Mouse (Mus musculus) erythroblast, embryonic 14.5 days (primary cell): ENCODE data around the gene Ccl5. TPM values are rescaled to one million over a fixed set of nuclear protein-coding genes. Genes with fewer than 3 reads are reported as not detected.
"Not testable (repeated sequence)": the region's sequence is repeated elsewhere in the genome, so short reads cannot be mapped to it uniquely, and the experiment has no call there.

ENCODE experiments used
- H3K27me3 ChIP-seq: 2 replicates; pipeline ENCODE4 v1.6.1; 2012; ENCODE audit warnings: inconsistent platforms; ENCODE audit not compliant: control insufficient read depth
- H3K36me3 ChIP-seq: 2 replicates; pipeline ENCODE4 v1.6.1; 2012; ENCODE audit warnings: mild to moderate bottlenecking, inconsistent platforms; ENCODE audit not compliant: control insufficient read depth
- H3K4me1 ChIP-seq: 2 replicates; pipeline ENCODE4 v1.6.1; 2012; ENCODE audit warnings: inconsistent platforms; ENCODE audit not compliant: control insufficient read depth
- H3K4me3 ChIP-seq: replicated peaks from 2 replicates; pipeline ENCODE3; 2012; ENCODE audit warnings: moderate library complexity, mild to moderate bottlenecking, inconsistent platforms
- H3K9me3 ChIP-seq: 2 replicates; pipeline ENCODE4 v1.6.1; 2012; ENCODE audit warnings: low read length, inconsistent platforms, mixed read lengths; ENCODE audit not compliant: control insufficient read depth
- GATA1 ChIP-seq: IDR thresholded peaks from 2 replicates; pipeline ENCODE4 v1.6.1; 2012; ENCODE audit warnings: low read length, inconsistent platforms, mixed read lengths
- TAL1 ChIP-seq: IDR thresholded peaks from 3 replicates; pipeline ENCODE4 v1.6.1; 2012; ENCODE audit warnings: low read length, inconsistent platforms, mixed read lengths
- polyA plus RNA-seq: library from polyadenylated mRNA; stranded (reverse); fragments of >175 nt; gene quantifications from 2 replicates; pipeline ENCODE4 v1.2.3, GENCODE M21; 2012

Ccl5 gene
- polyA plus RNA-seq, 1 experiment = not detected

DNA sequence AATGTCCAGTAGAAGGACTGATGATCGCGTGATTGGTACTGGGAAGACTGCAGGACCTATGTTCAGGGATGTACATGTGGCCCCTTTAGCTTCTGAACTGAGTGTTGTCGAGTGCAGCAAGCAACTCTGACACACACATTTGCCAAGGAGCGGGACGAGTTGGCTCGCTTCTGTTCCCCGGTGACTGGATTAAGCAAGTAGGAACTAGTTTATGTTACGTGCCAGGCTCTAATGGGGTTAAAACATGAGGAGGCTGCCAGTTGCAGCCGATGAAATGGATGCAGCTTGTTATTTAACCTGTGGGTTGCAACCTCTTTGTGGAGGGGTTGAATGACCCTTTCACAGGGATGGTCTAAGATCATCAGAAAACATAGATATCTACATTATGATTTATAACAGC lies 37.7 kb upstream of the Ccl5 start:
- H3K9me3 ChIP-seq = no peaks in the 10 kb centered on the region
- H3K4me3 ChIP-seq = no peak overlapping the region
- H3K4me1 ChIP-seq = no peaks in the 10 kb centered on the region; the same call in 1 of the 2 replicates
- H3K27me3 ChIP-seq = no peaks in the 10 kb centered on the region
- no peaks in the 10 kb centered on the region for H3K36me3 ChIP-seq
- TF ChIP-seq TAL1 = no peak
- no peak for TF ChIP-seq GATA1

DNA sequence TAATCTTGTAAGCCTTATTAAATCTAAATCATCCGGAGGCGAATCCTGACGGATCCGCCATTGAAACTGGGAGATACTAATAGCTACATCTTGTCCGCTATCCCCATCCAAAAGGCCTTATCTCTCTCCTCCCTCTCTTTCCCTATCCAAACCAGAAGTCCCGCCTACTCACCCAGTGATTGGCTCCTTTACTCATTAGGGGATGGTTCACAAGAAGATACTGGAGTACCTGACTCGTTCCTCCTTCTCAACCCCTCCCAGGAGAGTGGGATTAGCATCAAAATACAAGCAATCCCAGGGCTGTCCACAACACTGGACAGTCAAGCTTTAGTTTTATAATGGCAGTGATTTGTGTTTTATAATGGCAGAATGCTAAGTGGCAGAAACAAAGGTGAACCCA lies 37.0 kb upstream of the Ccl5 start:
- no peak overlapping the region for H3K4me3 ChIP-seq
- no peaks in the 10 kb centered on the region for H3K27me3 ChIP-seq
- H3K36me3 ChIP-seq = no peaks in the 10 kb centered on the region
- no peaks in the 10 kb centered on the region for H3K9me3 ChIP-seq
- no peak for TF ChIP-seq GATA1
- no peaks in the 10 kb centered on the region; the same call in 1 of the 2 replicates for H3K4me1 ChIP-seq

DNA sequence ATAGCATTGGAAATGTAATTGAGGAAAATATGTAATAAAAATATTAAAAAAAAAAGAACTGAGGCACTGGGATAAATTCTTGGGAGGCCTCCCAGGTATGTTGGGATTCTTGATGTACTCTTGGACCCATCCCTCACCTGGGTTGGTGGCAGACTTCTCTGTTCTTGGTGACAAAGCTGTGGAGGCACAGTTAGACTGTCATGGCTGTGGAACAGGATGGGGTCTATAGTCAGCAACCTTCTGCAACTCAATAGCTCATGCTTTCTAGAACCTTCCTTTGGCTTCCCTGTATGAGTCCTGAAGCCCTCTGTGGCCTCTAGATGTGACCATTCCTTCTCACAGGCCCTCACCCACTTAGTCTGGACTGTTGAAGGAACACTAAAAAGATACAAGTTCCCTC lies 36.3 kb upstream of the Ccl5 start:
- no peak for TF ChIP-seq GATA1
- no peak for TF ChIP-seq TAL1
- Histone ChIP-seq H3K27me3 (no peaks in the 10 kb centered on the region), H3K4me1 (no peaks in the 10 kb centered on the region; the same call in 1 of the 2 replicates)

DNA sequence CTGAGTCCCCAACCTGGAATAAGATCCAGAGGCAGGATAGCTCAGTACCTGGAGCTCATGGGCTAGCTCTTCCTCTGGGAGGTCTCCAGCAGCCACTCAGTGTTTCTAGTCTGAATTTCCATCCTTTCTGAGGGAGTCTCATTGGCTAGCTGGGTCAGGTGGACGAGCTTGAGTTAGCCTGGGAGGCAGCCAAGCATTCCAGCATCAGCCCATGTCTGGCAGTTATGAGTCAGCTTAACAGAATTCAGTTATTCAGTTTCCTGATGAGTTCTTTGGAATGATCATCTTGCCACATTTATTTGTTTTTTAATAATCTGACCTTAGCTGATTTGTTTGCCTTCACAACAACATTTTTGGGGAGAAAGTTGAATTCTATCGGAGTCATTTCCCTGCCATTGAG lies 33.4 kb upstream of the Ccl5 start:
- Histone ChIP-seq H3K36me3 (no peaks in the 10 kb centered on the region), H3K4me3 (no peak overlapping the region), H3K27me3 (no peaks in the 10 kb centered on the region), H3K9me3 (no peaks in the 10 kb centered on the region), H3K4me1 (no peaks in the 10 kb centered on the region)
- no peak for TF ChIP-seq TAL1
- no peak for TF ChIP-seq GATA1

More for the DNA sequence above, 36.3 kb upstream of the Ccl5 start:
- no peak overlapping the region for H3K4me3 ChIP-seq
- H3K9me3 ChIP-seq = no peaks in the 10 kb centered on the region
- no peaks in the 10 kb centered on the region for H3K36me3 ChIP-seq

DNA sequence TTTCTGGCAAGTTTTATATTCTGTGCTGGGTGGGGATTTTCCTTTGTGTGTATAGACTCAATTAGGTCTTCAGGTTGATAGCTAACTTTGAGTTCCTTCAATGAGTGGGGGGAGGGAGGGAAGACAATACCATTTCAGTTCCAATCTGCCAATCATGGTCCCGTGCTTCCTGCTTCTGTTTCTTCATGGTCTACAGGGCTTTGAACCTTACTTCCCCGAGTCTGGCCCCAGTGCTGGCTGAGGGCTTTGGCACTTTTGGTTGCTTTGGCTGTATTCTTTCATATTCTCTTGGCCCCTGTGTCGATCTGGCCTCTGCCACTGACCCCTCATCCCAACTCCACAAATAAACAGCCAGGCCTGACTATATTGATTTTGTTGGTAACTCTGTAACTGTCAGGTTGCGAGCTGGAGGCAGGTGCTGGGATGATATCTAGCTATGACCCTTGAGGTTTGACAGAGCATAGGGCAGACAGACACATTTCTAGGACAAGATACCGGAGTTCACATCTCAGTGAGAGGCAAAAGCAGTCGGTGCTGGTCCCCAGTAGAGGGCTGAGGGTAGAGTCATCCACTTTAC lies 32.1 kb upstream of the Ccl5 start:
- TF ChIP-seq TAL1 (no peak), GATA1 (no peak)
- Histone ChIP-seq H3K4me3 (no peak overlapping the region), H3K4me1 (no peaks in the 10 kb centered on the region), H3K9me3 (no peaks in the 10 kb centered on the region), H3K36me3 (no peaks in the 10 kb centered on the region), H3K27me3 (no peaks in the 10 kb centered on the region)

DNA sequence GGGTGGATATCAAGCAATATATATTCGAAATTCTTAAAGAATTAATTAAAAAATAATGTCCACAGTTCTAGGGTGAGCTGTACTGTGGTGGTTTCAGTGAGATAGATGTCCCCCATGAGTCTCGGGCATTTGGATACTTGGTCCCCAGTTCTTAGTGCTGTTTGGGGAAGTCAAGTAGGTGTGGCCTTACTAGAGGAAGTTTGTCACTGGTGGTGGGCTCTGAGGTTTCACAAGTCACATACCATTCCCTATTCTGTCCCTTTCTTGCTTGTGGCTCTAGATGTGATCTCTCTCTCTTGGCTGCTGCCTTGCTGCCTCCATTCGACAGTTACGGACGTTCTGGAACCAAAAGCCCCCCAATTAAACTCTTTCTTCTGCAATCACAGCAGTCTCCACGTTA lies 30.1 kb upstream of the Ccl5 start:
- Histone ChIP-seq H3K4me1 (no peaks in the 10 kb centered on the region), H3K27me3 (no peaks in the 10 kb centered on the region), H3K36me3 (no peaks in the 10 kb centered on the region), H3K4me3 (no peak overlapping the region), H3K9me3 (no peaks in the 10 kb centered on the region)
- TF ChIP-seq GATA1 = no peak
- TF ChIP-seq TAL1 = no peak

DNA sequence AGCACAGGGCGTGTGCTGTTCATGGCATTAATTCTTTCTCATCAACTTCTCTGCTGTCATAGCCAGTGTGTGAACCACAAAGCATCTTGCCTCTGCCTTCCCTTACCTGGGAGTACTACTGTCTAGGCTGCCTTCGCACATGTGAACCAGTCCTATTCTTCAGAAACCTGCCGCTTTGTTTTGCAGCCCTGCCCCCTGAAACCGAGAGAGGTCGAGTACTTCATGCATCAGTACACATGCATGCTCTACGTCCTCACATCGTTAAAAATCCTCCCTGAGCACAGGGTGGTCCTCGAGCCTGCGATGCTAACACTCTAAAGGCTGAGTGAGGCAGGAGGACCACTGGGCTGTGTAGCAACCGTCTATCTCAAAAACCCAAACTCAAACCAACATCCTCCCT lies 26.8 kb upstream of the Ccl5 start:
- TF ChIP-seq GATA1 (no peak), TAL1 (no peak)
- Histone ChIP-seq H3K4me1 (no peaks in the 10 kb centered on the region), H3K27me3 (no peaks in the 10 kb centered on the region), H3K4me3 (no peak overlapping the region), H3K9me3 (no peaks in the 10 kb centered on the region), H3K36me3 (no peaks in the 10 kb centered on the region)

DNA sequence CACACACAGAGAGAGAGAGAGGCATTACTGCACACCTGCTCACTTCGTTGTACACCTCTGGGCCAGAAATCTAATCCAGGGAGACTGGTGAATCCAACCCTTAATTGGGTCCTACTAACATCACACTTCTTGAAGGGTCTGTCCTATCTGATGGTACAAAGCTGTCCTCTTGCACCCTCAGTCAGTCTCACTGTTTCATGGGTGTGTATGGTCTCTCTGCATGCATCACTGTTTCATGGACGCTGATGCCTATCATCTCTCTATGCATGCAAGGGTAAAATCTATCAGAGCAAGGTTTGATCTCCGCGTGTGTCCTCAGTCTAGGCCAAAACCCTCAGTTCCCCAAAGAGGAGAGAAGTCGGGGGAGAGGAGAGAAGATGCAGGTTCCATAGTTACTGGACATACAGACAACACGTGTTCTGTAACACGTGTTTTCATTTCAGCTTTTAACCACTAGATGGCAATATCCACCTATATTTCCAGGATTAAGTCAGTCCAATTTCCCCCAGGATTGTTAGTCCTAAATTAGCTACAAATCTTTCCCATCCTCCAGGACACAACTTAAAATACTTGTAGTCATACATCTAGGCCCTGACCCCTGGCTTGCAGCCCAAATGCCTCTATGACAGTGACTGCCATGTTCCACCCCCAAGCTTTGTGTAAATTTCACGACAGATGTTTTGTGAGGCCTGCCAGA lies 25.9 kb upstream of the Ccl5 start:
- H3K4me1 ChIP-seq = no peaks in the 10 kb centered on the region
- H3K4me3 ChIP-seq = no peak overlapping the region
- TF ChIP-seq GATA1 (no peak), TAL1 (no peak)
- no peaks in the 10 kb centered on the region for H3K36me3 ChIP-seq
- H3K27me3 ChIP-seq = no peaks in the 10 kb centered on the region
- H3K9me3 ChIP-seq = no peaks in the 10 kb centered on the region

DNA sequence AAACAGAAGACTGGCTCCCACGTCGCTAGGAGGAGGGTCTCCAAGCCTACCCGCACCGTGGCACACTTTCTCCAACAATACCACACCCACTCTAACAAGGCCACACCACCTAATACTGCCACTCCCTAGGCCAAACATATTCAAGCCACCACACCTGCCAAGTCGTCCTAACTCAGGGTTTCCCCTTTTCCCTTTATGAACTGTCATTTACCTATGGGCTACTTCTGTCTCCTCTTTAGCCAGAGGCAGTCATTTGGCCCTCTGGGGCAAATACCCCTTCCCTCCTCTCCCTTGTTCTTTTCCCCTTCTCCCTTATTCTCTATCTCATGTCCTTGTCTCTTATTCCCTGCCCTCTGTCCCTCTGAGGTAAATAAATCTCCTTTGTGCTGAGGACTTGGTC lies 21.4 kb upstream of the Ccl5 start:
- H3K27me3 ChIP-seq = no peaks in the 10 kb centered on the region
- no peaks in the 10 kb centered on the region for H3K36me3 ChIP-seq
- H3K9me3 ChIP-seq = no peaks in the 10 kb centered on the region
- no peaks in the 10 kb centered on the region for H3K4me1 ChIP-seq
- no peak overlapping the region for H3K4me3 ChIP-seq
- TF ChIP-seq GATA1 (no peak), TAL1 (no peak)

DNA sequence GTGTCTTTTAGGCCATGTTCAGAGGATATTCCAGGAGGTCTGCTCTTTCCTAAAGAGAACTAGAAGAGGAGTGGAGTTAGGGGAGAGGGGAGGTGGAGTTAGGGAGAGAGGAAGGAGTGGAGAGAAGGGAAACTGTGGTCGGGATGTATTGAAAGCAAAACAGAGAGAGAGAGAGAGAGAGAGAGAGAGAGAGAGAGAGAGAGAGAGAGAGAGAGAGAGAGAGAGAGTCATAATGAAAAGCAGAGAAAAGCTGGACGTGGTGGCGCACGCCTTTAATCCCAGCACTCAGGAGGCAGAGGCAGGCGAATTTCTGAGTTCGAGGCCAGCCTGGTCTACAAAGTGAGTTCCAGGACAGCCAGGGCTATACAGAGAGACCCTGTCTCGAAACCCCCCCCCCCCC lies 20.7 kb upstream of the Ccl5 start:
- not testable (repeated sequence) for H3K27me3 ChIP-seq, H3K4me1 ChIP-seq, H3K36me3 ChIP-seq, H3K4me3 ChIP-seq, H3K9me3 ChIP-seq
